Mouse (Mus musculus): ENCODE data around the gene Olfr653.

The Olfr653 gene

DNA sequence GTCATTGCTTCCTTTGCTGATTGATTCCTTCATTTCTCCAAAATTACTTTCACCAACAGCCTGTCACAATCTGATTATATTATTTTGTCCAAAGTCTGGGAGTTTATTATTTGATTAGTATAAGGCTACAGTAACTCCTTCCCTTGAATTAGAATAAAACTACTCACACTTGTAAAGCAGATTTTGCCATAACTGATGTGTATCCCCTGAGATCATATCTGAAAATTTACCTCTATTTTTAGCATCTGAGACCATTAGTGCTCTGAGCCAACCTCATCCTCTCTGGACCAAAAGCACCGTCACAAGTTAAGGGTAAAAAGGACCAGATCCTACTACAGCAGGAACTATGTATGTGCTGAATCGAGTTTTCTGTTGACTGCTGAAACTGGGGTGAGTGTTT is at the start of gene Olfr653:
Olfr653 (plus strand) TSS at position 301 of the 400 bp plus-strand sequence.
- no peak for DNase-seq (ENCODE audit: low spot score)

- DNase-seq (ENCODE audit: low spot score) = no peak
Observed at GRCm38 (mm10) chr7:104549833-104550232, 27.3 kb upstream of the Olfr653 start, which contains the start of gene Olfr651. TSS of gene Olfr651 (plus strand) at chr7:104550133.

GRCm38 (mm10) chr7:104552700-104553099 is 24.4 kb upstream of the Olfr653 start:
- no peak for DNase-seq (ENCODE audit: low spot score)

- DNase-seq (ENCODE audit: low spot score) = no peak
Observed at GRCm38 (mm10) chr7:104560601-104561000, 16.5 kb upstream of the Olfr653 start, which contains the start of gene Olfr652. TSS of gene Olfr652 (plus strand) at chr7:104560901.

DNA sequence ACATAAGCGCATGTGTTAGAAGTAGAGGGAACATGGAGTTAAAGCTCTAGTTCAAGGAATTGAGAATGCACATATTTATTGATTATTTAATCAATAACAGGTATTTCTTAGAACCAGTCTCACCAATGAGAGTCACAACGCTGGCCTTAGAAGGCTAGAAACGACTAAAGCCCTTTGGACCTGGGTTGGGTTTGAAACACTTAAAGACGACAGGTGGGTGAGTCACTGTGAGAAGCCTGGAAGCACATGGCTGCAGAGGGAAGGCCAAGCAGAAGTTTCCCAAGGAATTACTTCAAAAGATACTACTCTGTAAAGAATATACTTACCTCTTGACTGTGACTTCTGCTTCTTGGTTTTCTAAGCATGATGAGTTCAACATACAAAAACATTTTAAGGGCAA is 3.7 kb downstream of the Olfr653 start:
- no peak for DNase-seq (ENCODE audit: low spot score)

GRCm38 (mm10) chr7:104581429-104581828 is 4.3 kb downstream of the Olfr653 start:
- DNase-seq (ENCODE audit: low spot score) = no peak

GRCm38 (mm10) chr7:104586725-104587124 is 9.6 kb downstream of the Olfr653 start, which contains the start of gene Olfr654:
TSS of gene Olfr654 (plus strand) at chr7:104587025.
- no peak for DNase-seq (ENCODE audit: low spot score)

DNA sequence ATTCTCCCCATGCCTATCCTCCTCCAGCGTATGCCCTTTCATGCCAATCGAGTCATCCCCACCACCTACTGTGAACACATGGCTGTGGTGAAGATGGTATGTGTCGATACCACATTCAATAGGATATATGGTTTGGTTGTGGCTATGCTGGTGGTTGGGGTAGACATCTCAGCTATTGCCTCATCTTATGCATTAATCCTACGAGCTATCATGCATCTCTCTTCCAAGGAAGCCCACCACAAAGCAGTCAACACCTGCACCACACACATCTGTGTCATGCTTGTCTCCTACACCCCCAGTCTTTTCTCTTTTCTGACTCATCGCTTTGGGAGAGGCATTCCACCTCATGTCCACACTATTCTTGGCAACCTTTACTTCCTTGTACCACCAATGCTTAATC is 11.2 kb downstream of the Olfr653 start:
- no peak for DNase-seq (ENCODE audit: low spot score)

- no peak for DNase-seq (ENCODE audit: low spot score)
Observed at GRCm38 (mm10) chr7:104601679-104602078, 24.6 kb downstream of the Olfr653 start, which contains the start of gene Olfr655. TSS of gene Olfr655 (minus strand) at chr7:104601779.

DNA sequence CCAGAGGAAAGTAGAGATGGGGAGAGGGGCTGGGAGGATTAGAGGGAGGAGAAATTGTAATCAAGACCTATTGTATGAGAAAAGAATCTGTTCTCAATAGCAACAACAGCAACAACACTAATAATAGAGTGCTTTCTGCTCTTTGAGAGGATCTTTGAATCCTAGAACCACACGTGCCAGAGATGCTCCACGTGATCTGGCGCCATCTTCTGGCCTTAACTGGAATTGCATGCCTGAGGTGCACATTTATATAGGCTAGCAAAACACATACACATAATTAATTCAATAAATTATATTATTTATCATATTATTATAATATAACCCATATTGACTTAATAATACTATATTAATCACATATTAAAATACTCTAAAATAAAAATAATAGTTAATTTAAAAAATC is 26.1 kb downstream of the Olfr653 start:
- no peak for DNase-seq (ENCODE audit: low spot score)

DNA sequence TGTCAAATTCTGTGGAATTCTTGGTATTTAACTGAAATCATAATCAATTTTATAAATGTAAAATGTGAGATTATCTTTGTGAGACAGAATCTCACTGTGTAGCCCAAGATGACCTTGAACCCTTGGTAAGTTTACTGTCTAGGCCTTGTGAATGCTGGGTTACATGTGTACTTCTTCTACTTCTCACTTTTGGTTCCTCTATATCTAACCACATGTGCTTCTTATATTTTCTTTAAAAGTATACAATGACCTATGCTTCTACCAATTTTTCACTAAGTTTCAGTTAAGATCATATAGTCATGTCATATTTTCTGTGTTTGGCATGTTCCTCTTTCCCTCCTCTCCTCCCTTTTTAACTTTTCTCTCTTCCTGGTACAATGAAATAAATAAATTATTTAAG is 27.6 kb downstream of the Olfr653 start:
- no peak for DNase-seq (ENCODE audit: low spot score)

- DNase-seq (ENCODE audit: low spot score) = no peak
Observed at GRCm38 (mm10) chr7:104613655-104614054, 36.5 kb downstream of the Olfr653 start, which contains the start of gene Olfr656. TSS of gene Olfr656 (plus strand) at chr7:104613955.

DNA sequence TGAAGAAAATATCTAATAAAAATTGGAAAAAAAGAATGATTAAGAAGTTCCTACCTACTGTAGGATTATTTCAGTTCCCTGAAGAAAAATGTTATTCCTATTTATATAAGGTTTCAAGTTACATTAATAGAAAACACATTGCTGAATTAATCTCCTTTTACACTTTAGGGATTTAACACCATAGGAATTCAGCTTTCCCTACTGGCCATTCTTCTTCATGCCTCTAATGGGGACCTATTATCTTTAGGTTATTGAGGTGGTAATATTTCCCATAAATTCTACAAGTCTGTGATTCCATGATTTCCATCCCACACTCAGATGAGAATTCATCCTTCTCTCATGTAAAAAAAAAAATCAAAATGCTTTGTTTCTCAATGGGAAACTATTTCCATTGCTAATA is 47.4 kb downstream of the Olfr653 start, which contains the start of gene Olfr657:
Olfr657 (plus strand) TSS at position 301 of the 400 bp plus-strand sequence.
- DNase-seq (ENCODE audit: low spot score) = no peak

All from urinary bladder, postnatal 10 days (tissue).